Mouse (Mus musculus): Measurements from ENCODE around the gene Dnajc15.

DNA sequence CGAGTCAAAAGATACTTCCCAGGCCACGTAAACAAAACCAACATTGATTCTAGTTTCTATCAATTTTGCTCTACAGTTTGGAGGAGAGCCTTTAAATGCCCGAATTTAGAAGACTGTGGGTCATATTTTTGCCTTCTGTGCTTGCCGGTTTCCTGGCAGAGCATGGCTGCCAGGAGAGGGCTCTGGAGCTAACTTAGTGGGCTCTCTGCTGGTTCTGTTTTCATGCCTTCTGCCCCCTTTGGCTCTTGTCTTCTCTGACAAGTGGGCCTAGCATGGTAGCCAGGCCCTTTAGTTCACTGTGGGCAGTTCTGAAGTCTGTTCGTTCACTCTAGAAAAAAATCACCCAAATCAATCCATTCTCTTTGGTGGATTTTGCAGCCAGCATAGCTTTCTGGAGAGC lies 63.5 kb downstream of the Dnajc15 start:
- no peak for TF ChIP-seq CTCF (IDR thresholded peaks at IDR 0.05; ENCODE audit: insufficient read depth, low read length)
- TF ChIP-seq POLR2A (IDR thresholded peaks at IDR 0.05; ENCODE audit: borderline replicate concordance, extremely low read depth, low read depth, low read length) = no peak

All from lung, adult 2 months (tissue).